Mouse (Mus musculus): ENCODE results near the gene Rrnad1. TPM values are rescaled to one million over a fixed set of nuclear protein-coding genes. Genes with fewer than 3 reads are reported as not detected.

The Rrnad1 gene
- polyA plus RNA-seq, 1 experiment from 2014 or later: 23.5 TPM

GRCm38 (mm10) chr3:87947811-87948199, 17.3 kb upstream of the Rrnad1 start:
- Histone ChIP-seq H3K4me3 (peak overlapping the region; percentile 46), H3K9ac (replicated peaks) (peak overlapping the region; percentile 48), H3K4me1 (peaks cover 84% of the 10 kb centered on the region), H3K36me3 (0 out of 2 replicates have a peak, but pooled peaks cover 6% of the 10 kb centered on the region), H3K9me3 (no peaks in the 10 kb centered on the region), H3K27me3 (no peaks in the 10 kb centered on the region; the same call in 1 of the 2 replicates), H3K4me2 (replicated peaks) (peak overlapping the region; percentile 67), H3K27ac (replicated peaks) (peak overlapping the region; percentile 83)
- ATAC-seq (ENCODE audit: low FRiP score, low read depth): peak; percentile 13; the same call in 1 of the 2 replicates
- 0% methylated on average over 16 of the region's 17 CpGs for WGBS

- peaks cover 7% of the 10 kb centered on the region; the same call in 1 of the 2 replicates for H3K36me3 ChIP-seq
- peak overlapping the region; percentile 67 for H3K4me2 ChIP-seq (replicated peaks)
- H3K9ac ChIP-seq (replicated peaks): peak overlapping the region; percentile 48; the same call in 1 of the 2 replicates
- H3K27me3 ChIP-seq: no peaks in the 10 kb centered on the region; the same call in 1 of the 2 replicates
- ATAC-seq (ENCODE audit: low FRiP score, low read depth): peak; percentile 10; the same call in 1 of the 2 replicates
- peak overlapping the region; percentile 83 for H3K27ac ChIP-seq (replicated peaks)
- WGBS: 1% methylated on average over 26 of the region's 26 CpGs
- H3K4me3 ChIP-seq: peak overlapping the region; percentile 46
- H3K9me3 ChIP-seq: no peaks in the 10 kb centered on the region
- H3K4me1 ChIP-seq: peaks cover 79% of the 10 kb centered on the region
Measured at GRCm38 (mm10) chr3:87947056-87947810, 16.7 kb upstream of the Rrnad1 start.

- Histone ChIP-seq H3K27ac (replicated peaks) (peak overlapping the region; percentile 83), H3K9ac (replicated peaks) (peak overlapping the region; percentile 31; the same call in 1 of the 2 replicates), H3K27me3 (no peaks in the 10 kb centered on the region; the same call in 1 of the 2 replicates), H3K9me3 (no peaks in the 10 kb centered on the region), H3K4me3 (no peak overlapping the region), H3K36me3 (peaks cover 15% of the 10 kb centered on the region), H3K4me2 (replicated peaks) (peak overlapping the region; percentile 67; the same call in 1 of the 2 replicates), H3K4me1 (peaks cover 71% of the 10 kb centered on the region)
- WGBS: 15% methylated on average over 1 of the region's 1 CpGs
- ATAC-seq (ENCODE audit: low FRiP score, low read depth): no peak
Measured at GRCm38 (mm10) chr3:87946541-87946860, 16.0 kb upstream of the Rrnad1 start.

- ATAC-seq (ENCODE audit: low FRiP score, low read depth): peak; percentile 24; the same call in 1 of the 2 replicates
- peaks cover 66% of the 10 kb centered on the region for H3K4me1 ChIP-seq
- no peaks in the 10 kb centered on the region for H3K9me3 ChIP-seq
- H3K27ac ChIP-seq (replicated peaks): peak overlapping the region; percentile 83
- 0 out of 2 replicates have a peak overlapping the region, but pooled peaks have one; percentile 31 for H3K9ac ChIP-seq (replicated peaks)
- WGBS: 7% methylated on average over 12 of the region's 12 CpGs
- no peak overlapping the region for H3K4me3 ChIP-seq
- H3K4me2 ChIP-seq (replicated peaks): peak overlapping the region; percentile 67
- H3K27me3 ChIP-seq: no peaks in the 10 kb centered on the region; the same call in 1 of the 2 replicates
- H3K36me3 ChIP-seq: peaks cover 20% of the 10 kb centered on the region
Measured at GRCm38 (mm10) chr3:87945781-87946540, 15.4 kb upstream of the Rrnad1 start.

GRCm38 (mm10) chr3:87944838-87945600, 14.5 kb upstream of the Rrnad1 start:
- H3K36me3 ChIP-seq: peaks cover 28% of the 10 kb centered on the region
- H3K4me1 ChIP-seq: peaks cover 58% of the 10 kb centered on the region
- H3K27ac ChIP-seq (replicated peaks): peak overlapping the region; percentile 83
- no peak overlapping the region for H3K4me2 ChIP-seq (replicated peaks)
- WGBS: 8% methylated on average over 4 of the region's 4 CpGs
- H3K9me3 ChIP-seq: no peaks in the 10 kb centered on the region
- ATAC-seq (ENCODE audit: low FRiP score, low read depth): no peak
- H3K4me3 ChIP-seq: no peak overlapping the region
- H3K9ac ChIP-seq (replicated peaks): no peak overlapping the region
- no peaks in the 10 kb centered on the region; the same call in 1 of the 2 replicates for H3K27me3 ChIP-seq

GRCm38 (mm10) chr3:87943586-87943985, 13.1 kb upstream of the Rrnad1 start:
- no peaks in the 10 kb centered on the region for H3K27me3 ChIP-seq
- H3K4me1 ChIP-seq: peaks cover 44% of the 10 kb centered on the region
- no peak overlapping the region for H3K4me3 ChIP-seq
- H3K27ac ChIP-seq (replicated peaks): no peak overlapping the region
- 88% methylated on average over 7 of the region's 7 CpGs for WGBS
- no peaks in the 10 kb centered on the region for H3K9me3 ChIP-seq
- no peak overlapping the region for H3K9ac ChIP-seq (replicated peaks)
- H3K36me3 ChIP-seq: peaks cover 43% of the 10 kb centered on the region
- no peak for ATAC-seq (ENCODE audit: low FRiP score, low read depth)
- no peak overlapping the region for H3K4me2 ChIP-seq (replicated peaks)

- Histone ChIP-seq H3K9me3 (no peaks in the 10 kb centered on the region), H3K4me1 (peaks cover 32% of the 10 kb centered on the region), H3K27me3 (no peaks in the 10 kb centered on the region), H3K4me2 (replicated peaks) (no peak overlapping the region), H3K9ac (replicated peaks) (no peak overlapping the region), H3K36me3 (peaks cover 54% of the 10 kb centered on the region), H3K4me3 (no peak overlapping the region), H3K27ac (replicated peaks) (no peak overlapping the region)
- 93% methylated on average over 2 of the region's 2 CpGs for WGBS
- no peak for ATAC-seq (ENCODE audit: low FRiP score, low read depth)
Measured at GRCm38 (mm10) chr3:87942471-87942870, 12.0 kb upstream of the Rrnad1 start.

GRCm38 (mm10) chr3:87940611-87941010, 10.1 kb upstream of the Rrnad1 start:
- Histone ChIP-seq H3K9me3 (no peaks in the 10 kb centered on the region), H3K27me3 (no peaks in the 10 kb centered on the region), H3K36me3 (peaks cover 64% of the 10 kb centered on the region), H3K4me1 (peaks cover 20% of the 10 kb centered on the region), H3K4me2 (replicated peaks) (no peak overlapping the region), H3K27ac (replicated peaks) (no peak overlapping the region), H3K9ac (replicated peaks) (no peak overlapping the region), H3K4me3 (no peak overlapping the region)
- ATAC-seq (ENCODE audit: low FRiP score, low read depth): no peak
- 64% methylated on average over 5 of the region's 5 CpGs for WGBS

- no peak overlapping the region for H3K4me3 ChIP-seq
- H3K27me3 ChIP-seq: no peaks in the 10 kb centered on the region
- H3K9ac ChIP-seq (replicated peaks): no peak overlapping the region
- peak; percentile 62; the same call in 1 of the 2 replicates for ATAC-seq (ENCODE audit: low FRiP score, low read depth)
- H3K27ac ChIP-seq (replicated peaks): no peak overlapping the region
- WGBS: 93% methylated on average over 2 of the region's 2 CpGs
- no peaks in the 10 kb centered on the region for H3K9me3 ChIP-seq
- peaks cover 32% of the 10 kb centered on the region for H3K4me1 ChIP-seq
- H3K36me3 ChIP-seq: peaks cover 72% of the 10 kb centered on the region
- H3K4me2 ChIP-seq (replicated peaks): no peak overlapping the region
Measured at GRCm38 (mm10) chr3:87935776-87936175, 5.3 kb upstream of the Rrnad1 start.

GRCm38 (mm10) chr3:87935201-87935600, 4.7 kb upstream of the Rrnad1 start:
- no peak overlapping the region for H3K27ac ChIP-seq (replicated peaks)
- H3K4me1 ChIP-seq: peaks cover 33% of the 10 kb centered on the region
- no peak overlapping the region for H3K4me2 ChIP-seq (replicated peaks)
- no peaks in the 10 kb centered on the region for H3K9me3 ChIP-seq
- peaks cover 67% of the 10 kb centered on the region for H3K36me3 ChIP-seq
- no peaks in the 10 kb centered on the region for H3K27me3 ChIP-seq
- ATAC-seq (ENCODE audit: low FRiP score, low read depth): no peak
- 83% methylated on average over 4 of the region's 4 CpGs for WGBS
- H3K4me3 ChIP-seq: no peak overlapping the region
- no peak overlapping the region for H3K9ac ChIP-seq (replicated peaks)

GRCm38 (mm10) chr3:87934501-87934900, 4.0 kb upstream of the Rrnad1 start:
- H3K27me3 ChIP-seq: no peaks in the 10 kb centered on the region
- ATAC-seq (ENCODE audit: low FRiP score, low read depth): no peak
- H3K4me1 ChIP-seq: peaks cover 34% of the 10 kb centered on the region
- H3K9ac ChIP-seq (replicated peaks): no peak overlapping the region
- 0 out of 2 replicates have a peak overlapping the region, but pooled peaks have one; percentile 2 for H3K27ac ChIP-seq (replicated peaks)
- peaks cover 60% of the 10 kb centered on the region for H3K36me3 ChIP-seq
- no peaks in the 10 kb centered on the region for H3K9me3 ChIP-seq
- H3K4me2 ChIP-seq (replicated peaks): no peak overlapping the region; the same call in 1 of the 2 replicates
- 71% methylated on average over 4 of the region's 4 CpGs for WGBS
- no peak overlapping the region for H3K4me3 ChIP-seq
